Mouse (Mus musculus): ENCODE results near the gene Csde1.

The Csde1 gene

DNA sequence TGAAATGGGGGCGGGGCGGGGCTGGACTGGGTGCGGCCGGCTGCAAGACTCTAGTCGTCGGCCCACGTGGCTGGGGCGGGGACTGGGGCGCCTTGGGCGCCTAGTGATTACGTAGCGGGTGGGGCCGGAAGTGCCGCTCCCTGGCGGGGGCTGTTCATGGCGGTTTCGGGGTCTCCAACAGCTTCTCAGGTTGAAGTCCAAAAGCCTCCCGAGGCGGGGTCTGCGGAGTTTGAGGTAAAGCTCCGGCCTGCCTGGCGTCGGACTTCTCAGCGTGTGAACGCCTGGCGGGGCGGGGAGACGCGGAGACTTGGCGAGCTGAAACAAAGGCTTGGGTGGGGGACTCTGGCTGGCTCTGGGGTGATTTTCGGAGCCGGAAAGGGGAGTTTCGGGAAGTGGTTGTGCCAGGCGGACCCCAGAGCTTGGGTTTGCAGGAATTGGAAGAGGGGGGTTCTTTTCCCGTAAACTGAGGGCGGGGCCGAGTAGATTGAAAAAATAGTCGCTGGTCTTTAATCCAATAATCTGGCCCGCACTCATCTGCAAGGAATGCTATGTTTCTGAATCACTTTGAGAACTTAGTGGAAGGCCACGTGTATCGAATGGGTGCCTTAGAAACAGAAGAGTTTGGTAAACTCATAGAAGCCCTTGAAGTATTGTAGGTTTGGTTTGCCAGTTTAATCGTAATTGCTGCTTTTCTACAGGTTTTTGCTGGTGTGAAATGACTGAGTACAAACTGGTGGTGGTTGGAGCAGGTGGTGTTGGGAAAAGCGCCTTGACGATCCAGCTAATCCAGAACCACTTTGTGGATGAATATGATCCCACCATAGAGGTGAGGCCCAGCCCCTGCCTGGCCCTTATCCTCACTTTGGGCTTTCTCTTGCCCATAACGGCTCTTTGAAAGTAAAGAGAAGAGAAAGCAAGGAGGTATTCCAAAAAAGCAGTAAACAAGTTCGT, 38.3 kb downstream of the Csde1 start, which contains the start of gene Nras:
Gene Nras, plus strand, starts transcription at position 79 of the 951 bp plus-strand sequence.
- DNase-seq (ENCODE audit: low spot score in 2 of 2): peak; percentile 90 to 94

DNA sequence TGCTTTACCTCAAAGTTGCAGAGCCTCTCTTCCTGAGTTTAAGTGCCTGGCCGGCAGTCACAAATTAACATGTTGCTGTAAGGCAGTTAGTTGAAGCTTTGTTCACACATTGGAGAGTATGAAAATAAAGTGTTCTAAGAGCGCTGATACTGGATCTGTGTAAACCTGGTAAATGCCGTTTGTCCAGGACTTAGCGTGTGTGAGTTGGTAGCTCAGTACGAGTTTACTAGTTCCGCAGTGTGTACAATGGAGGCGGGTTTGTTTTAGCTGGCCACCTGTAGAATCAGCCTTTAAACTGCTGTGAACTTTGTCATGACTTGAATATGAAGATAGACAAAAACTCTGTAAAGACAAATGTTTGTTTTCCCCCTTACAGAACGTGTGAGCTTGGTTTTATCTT, 46.7 kb downstream of the Csde1 start:
- DNase-seq (ENCODE audit: low spot score in 2 of 2): no peak

DNA sequence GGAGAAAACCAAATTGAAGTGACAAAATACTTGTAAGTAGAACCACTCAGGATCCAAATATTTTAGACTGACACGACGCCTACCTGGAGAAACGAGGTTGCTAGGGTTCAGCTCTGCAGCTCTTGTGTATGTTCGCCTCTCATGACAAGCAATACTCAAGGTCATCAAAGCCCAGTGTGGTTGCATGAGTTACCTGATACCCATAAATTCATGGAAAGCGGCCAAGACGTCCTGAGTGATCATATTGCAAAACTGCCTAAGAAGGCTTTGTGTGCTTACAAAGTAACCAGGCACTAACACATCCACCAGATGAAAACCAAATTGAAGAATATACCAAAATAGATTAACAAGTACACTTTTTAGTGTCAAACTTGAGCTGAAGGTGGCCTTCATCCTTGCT, 48.7 kb downstream of the Csde1 start:
- no peak for DNase-seq (ENCODE audit: low spot score in 2 of 2)

DNA sequence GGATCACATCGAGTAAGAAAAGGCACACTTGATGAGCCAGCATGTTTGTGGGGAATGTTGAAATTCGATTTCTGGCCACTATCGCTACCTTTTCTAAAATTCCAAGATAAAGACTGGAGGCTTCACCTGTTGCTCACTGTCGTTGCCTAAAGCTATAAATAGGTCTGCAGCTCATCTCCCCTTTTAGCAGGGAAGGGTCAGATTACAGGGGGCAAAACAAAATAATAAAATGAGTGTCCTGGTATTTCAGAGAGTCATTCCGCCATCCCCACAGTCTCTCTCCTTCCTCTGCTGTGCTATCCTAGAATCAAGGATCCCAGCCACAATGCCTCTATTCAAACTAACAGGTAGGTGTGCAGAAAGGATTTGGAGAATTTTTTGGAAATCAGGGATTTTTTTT, 53.5 kb downstream of the Csde1 start, which contains the start of gene Ampd1:
Gene Ampd1, plus strand, starts transcription at position 244 of the 400 bp plus-strand sequence.
- DNase-seq (ENCODE audit: low spot score in 2 of 2): no peak

DNA sequence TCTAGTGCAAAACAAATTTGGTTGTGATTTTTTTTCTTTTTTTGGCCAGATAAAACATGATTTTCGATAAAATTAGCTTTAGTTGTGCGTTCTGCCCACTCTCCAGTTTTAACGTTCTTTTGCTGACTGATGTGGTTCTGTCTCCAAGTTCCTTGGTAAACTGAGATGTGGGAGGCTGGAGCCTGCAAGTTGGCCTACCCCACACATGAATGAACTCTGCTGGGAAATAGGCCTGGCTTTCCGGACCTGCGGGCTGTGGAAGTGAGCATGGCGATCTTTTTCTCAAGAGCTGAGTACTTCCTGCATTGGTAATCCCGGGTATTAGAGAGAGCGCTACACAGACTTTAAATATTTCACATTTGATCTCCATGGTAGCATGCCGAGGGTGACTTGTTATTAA, 55.6 kb downstream of the Csde1 start:
- DNase-seq (ENCODE audit: low spot score in 2 of 2): no peak

DNA sequence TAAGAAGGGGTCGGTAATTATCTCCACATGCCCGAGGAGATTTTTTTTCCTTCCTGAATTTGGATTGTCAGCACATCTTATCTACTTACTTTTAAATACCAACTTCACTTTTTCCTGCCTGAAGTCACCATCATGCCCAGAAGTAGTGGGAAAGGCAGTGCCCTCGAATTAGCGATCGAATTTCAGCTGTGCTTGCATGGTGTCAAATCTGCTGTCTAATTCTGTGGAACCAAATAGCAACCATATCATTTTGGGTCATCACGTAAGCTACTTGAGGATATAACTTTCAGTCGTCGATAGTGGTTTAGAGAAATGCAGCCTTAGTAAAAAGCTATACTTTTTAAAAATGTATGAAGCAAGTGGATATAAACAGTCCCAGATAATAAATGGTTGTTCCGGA, 56.2 kb downstream of the Csde1 start:
- DNase-seq (ENCODE audit: low spot score in 2 of 2): no peak

DNA sequence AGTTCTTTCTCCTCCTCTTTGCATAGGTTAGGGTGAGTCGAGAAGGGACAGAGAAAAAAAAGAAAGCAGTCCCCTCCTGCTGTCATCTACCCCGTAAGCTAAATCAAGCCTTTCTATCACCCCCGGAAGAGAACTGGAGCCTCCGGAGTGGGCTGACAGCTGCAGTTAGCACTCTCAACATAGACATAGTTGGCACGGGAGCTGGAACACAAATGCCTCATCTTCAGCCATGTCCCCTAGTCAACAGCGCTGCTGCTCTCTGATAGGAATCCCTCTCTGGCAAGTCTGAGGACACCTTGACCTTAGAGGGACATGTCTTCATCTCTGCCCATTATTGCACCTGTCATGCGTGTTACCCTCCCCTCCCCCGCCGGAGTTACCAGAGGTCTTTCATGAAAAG, 59.1 kb downstream of the Csde1 start:
- no peak for DNase-seq (ENCODE audit: low spot score in 2 of 2)

DNA sequence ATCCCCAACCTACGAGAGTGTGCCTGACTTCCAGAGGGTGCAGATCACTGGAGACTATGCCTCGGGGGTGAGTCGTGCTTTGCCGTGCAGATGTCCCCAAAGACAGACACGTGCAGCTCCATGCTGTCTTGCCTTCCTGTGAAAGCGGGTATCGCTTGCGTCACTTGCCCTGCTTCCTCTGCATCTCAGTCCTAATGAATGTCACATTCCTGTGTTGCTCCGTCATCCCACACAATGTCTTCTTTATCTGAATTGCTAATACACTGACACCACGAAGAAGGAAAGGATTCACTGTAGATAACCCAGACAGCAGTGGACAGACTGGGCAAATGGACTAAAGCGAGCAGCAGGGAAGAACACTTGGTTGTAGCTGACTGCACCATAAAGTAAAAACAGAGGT, 60.8 kb downstream of the Csde1 start:
- no peak for DNase-seq (ENCODE audit: low spot score in 2 of 2)

DNA sequence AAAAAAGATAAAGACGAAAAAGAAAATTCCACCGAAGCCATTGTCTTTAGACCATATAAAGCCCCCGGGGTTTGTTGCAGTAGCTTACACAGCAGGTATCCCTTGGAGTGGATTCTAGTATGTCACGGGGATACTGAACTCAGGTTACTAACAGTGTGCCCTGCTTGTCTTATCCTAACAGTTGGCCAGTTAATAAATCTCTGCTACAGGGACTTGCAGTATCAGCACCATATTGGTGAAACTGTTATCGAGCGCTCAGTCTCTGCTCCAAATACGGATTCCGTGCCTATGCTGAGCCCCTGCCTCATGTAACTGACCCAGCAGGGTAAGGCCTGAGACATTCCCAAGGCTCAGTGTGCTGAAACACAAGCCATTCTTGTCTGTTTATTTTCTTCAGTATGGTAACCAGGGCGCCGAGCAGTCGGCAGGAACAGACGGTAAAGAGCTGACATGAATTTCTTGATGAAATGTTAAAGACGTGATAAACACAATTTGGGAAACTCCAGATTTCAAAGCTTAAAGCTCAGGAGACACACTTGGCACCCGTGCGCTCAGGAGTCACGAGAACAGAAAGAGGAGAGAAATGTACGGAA, 61.7 kb downstream of the Csde1 start:
- DNase-seq (ENCODE audit: low spot score in 2 of 2): no peak

DNA sequence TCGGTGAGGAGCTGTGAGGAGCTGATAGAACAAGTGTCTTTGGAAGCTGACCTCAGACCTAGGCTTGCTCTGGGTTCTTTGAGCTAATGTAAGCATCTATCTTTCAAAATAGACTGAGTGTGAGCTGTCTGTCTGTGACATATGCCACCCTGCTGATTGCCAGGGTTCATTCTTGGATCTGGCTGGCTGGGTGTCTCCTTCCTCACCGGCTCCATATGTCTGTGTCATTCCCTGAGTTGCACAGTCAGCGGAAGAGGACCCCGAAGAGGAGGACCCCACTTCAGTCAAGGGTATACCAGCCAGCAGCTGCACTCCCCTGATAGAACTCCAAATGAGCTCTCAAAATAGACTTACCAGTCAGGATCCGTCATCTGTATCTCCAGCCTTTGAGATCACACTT, 62.5 kb downstream of the Csde1 start:
- no peak for DNase-seq (ENCODE audit: low spot score in 2 of 2)

DNA sequence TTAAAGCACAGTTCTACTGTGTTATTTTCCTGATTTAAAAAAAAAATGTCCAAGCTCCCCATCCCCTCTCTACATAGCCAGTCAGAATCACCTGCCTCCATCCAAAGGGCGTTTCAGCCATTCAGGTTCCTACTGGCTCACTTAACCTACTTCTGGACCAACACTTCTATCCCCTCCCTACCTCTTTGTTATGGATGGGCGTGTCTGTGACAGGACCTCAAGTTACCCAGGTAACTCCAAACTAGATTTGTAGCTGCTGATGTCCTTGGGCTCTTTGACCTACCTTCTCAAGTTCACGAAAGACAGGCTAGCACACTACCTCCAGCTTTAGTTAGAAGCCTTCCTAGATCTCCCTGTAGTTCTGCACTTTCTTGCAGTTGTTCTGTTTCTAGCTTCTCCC, 65.8 kb downstream of the Csde1 start:
- no peak for DNase-seq (ENCODE audit: low spot score in 2 of 2)

DNA sequence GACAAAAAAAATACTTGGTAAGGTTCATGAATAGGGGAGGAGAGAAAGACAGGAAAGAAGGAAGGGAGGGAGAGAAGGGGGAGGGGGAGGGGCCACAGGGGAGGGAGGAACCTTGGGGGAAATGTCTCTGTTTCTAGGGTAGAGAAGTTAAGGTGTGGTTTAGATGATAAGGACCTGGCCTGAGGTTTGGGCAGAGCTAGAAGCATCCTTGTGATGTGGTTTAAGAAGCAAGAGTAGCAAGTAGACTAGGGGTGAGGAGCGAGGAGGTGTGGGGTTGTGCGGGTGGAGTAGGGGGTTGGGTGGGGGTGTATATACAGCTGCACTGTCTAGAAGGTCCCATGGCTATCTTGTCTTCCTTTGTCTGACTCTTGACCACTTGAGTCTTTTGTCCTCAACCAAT, 71.5 kb downstream of the Csde1 start:
- no peak for DNase-seq (ENCODE audit: low spot score in 2 of 2)

DNA sequence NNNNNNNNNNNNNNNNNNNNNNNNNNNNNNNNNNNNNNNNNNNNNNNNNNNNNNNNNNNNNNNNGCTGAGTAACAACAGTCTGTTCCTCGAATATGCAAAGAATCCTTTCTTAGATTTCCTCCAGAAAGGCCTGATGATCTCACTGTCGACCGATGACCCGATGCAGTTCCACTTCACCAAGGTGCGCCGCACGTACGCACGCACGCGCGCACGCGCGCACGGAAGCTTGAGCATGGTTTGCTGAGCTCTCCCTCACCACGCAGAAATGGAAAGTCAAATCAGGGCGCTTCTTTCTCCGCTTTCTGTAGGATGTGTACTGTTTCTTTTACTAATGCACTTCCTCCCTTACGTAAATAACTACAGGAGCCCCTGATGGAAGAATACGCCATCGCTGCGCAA, 78.4 kb downstream of the Csde1 start:
- no peak for DNase-seq (ENCODE audit: low spot score in 2 of 2)

DNA sequence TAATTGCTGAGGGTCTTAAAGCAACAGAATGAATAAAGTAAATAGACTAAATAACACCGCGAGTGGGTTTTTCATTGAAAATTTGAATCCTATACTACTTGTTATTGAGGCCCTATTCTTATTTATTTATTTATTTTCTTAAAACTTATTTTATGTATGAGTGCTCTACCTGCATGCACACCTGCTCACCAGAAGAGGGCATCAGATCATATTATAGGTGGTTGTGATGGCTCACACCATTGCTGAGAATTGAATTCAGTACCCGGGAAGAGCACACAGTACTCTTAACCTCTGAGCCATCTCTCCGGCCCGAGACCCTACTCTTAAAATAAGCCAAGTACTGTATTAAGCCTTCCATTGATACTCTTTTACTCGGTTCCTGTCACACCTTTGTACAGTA, 79.4 kb downstream of the Csde1 start:
- DNase-seq (ENCODE audit: low spot score in 2 of 2): no peak

DNA sequence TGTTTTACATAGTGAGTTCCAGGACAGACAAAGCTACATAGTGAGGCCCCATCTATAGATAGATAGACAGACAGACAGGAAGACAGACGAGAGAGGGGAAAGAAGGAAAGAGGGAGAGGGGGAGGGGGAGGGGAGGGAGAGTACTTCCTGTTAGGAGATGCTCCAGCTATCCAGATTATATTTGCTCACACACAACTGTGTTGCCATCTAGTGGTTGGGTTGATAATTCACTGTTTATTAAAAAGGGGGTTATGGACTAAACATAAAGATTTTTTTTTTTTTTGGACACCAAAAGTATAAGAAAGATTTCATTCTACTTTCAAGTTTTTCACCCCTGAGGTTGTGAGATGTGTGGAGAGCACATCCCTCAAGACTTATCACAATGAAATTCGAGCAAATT, 80.5 kb downstream of the Csde1 start:
- no peak for DNase-seq (ENCODE audit: low spot score in 2 of 2)

DNA sequence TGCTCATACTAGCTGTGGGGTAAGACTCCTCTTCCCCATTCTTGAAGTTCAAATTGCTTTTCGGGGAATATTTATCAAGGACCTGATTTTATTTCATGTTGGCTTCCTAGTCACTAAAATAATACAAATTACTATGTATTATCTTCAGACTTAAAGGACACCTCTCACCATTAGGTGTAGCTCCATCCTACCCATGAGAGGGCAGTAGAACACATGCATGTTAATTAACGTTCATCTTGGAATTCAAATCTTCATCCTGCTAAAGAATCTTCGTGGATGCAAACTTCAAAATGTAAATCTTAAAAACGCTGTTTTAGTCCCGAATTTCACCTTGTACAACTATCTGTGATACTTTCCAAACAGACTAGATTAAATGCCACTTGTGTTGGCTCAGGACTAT, 81.0 kb downstream of the Csde1 start:
- no peak for DNase-seq (ENCODE audit: low spot score in 2 of 2)

DNA sequence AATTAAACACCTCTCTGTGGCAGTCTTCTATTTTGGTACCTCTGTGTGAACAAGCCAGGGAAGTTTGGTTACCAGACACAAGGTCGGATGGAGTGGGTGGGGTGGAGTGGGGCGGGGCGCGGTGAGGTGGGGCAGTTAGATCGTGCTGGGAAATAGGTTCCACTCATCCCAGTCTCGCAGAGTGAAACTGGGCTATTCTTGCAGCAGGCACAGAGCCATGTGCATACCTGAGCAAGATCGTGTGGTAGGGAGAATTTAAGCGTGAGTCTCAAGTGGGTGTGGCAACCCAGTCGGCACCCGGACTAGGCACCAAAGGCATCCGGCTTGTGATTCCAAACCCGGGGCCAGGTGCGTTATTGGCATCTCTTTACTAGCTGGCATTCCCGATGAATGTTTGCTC, 81.7 kb downstream of the Csde1 start:
- DNase-seq (ENCODE audit: low spot score in 2 of 2): no peak

DNA sequence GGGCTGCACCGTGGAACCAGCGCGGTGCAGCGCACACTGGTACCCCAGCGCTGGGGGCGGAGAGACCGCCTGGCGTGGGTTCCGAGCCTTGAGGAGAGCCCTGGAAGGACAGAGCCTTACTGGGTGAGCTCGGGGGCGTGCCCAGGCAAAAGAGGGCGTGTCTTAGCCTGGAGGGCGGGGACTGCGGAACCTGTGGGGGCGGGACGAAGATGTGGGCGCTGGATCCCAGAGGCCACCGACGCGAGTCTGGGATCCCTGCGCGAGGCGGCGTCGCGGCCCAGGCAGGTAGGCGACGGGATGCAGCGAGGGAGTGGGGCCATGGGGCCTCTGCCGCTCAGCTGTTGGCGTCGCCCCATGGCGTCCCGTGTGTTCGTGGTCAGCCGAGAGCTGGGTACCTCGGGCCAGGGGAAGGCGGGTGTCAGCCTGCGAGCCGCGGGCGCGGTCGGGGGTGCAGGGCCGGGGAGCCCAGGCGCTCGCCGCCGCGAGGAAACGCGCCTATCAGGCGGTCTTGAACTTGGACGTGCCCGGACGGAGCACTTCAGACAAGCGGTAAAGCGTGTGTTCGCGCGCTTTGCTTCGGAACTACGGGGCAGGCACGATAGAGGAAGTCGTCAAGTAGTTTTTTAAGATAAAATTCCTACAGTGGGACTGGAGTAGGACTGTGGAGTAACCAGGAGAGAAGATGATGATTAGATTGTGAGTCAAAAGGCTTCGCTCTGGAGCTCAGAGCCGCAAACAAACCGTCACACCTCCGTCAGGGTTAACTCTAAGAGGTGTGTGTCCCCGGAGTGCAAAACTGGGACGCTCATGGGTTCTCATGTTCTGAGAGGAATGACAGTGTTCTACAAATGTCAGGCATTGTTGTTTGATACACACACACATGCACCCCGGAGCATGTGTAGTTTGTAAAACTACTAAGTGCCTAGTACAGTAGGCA, 82.5 kb downstream of the Csde1 start, which contains the start of gene Dennd2c:
Gene Dennd2c, plus strand, starts transcription at position 151 of the 937 bp plus-strand sequence.
- DNase-seq (ENCODE audit: low spot score in 2 of 2): peak; percentile 64 to 75
